Mouse (Mus musculus): ENCODE results near the gene Katnal1.

Katnal1 gene

GRCm38 (mm10) chr5:148924586-148924985 lies 4.5 kb downstream of the Katnal1 start:
- DNase-seq (ENCODE audit: low read depth) = no peak

DNA sequence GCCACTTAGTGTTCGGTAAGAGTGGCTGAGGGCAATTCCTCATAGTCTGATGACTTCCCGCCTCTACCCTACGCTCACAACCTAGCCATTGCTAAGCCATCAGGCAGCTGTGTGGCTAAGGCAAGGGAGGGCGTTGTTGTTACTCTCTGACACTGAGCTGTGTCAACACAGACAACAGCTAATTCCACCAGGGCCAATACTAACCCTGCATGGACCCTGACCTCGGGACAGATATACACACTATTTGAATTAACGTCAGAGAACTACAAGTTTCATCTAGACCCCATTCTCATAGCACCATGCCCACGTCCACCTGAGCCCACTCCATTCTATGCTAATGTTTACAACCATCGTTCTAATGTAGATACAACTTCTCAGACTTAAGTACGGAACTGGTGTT lies 5.1 kb downstream of the Katnal1 start:
- no peak for DNase-seq (ENCODE audit: low read depth)

DNA sequence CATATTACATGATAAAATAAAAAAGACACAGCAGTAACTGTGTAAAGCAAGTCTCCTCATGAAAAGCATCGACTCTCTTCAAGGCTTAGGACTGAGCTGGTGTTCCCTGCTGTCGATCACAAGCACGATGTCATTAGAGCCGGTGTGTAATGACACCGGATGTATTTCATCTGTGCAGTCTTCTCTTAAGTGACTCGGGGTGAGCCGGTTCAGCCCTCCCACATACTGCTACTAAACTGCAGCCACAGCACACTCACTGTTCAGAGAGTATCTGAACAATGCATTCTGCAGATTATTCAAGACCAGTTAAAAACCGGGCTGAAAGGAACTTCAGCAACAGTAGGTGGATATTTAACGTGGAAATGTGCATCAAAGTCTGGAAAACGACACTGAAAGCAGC lies 5.7 kb downstream of the Katnal1 start:
- DNase-seq (ENCODE audit: low read depth) = no peak

- DNase-seq (ENCODE audit: low read depth) = no peak
Measured at GRCm38 (mm10) chr5:148922773-148923172, 6.3 kb downstream of the Katnal1 start.

DNA sequence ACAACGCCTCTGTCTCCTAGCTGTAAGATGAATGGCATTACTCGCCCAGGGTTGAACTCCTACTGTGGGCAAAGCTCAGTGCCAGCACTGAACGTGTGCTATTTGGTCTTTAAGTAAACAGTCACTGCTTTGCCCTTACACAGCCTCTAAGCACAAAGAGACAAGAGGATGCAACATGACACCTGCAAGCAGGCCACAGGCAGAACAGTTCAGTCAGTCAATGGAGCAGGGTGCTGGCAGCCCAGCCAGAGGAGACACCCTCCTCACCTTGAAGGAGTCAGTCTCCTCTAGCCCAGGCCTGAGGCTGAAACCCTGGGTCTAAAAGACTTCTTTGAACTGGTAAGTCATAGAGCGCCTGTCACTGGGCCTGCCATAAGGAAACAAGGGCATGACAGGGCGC lies 11.1 kb downstream of the Katnal1 start:
- no peak for DNase-seq (ENCODE audit: low read depth)

GRCm38 (mm10) chr5:148916775-148917174 lies 12.3 kb downstream of the Katnal1 start:
- DNase-seq (ENCODE audit: low read depth) = no peak

- DNase-seq (ENCODE audit: low read depth) = no peak
Measured at GRCm38 (mm10) chr5:148912262-148912661, 16.9 kb downstream of the Katnal1 start.

- DNase-seq (ENCODE audit: low read depth) = no peak
Measured at GRCm38 (mm10) chr5:148910066-148910465, 19.1 kb downstream of the Katnal1 start.

DNA sequence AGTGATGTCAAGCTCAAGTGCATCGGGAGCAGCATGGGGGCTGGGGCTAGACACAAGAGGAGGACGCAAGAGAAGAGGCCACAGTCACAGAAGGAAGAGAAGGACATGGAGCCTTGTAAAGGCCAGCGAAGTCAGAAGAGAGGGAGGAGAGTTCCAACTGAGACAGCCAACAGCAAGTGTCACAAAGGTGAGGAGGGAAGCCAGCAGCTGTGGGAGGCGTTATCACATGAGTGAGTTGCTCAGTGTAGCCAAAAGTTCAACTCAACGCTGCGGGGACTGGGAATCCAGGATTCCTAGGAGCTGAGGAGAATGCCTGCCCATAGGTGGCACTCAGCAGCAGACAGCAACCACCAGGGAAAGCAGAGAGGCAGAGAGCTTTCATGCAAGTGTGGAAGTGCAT lies 19.7 kb downstream of the Katnal1 start:
- DNase-seq (ENCODE audit: low read depth) = no peak

- no peak for DNase-seq (ENCODE audit: low read depth)
Measured at GRCm38 (mm10) chr5:148909057-148909395, 20.1 kb downstream of the Katnal1 start.

DNA sequence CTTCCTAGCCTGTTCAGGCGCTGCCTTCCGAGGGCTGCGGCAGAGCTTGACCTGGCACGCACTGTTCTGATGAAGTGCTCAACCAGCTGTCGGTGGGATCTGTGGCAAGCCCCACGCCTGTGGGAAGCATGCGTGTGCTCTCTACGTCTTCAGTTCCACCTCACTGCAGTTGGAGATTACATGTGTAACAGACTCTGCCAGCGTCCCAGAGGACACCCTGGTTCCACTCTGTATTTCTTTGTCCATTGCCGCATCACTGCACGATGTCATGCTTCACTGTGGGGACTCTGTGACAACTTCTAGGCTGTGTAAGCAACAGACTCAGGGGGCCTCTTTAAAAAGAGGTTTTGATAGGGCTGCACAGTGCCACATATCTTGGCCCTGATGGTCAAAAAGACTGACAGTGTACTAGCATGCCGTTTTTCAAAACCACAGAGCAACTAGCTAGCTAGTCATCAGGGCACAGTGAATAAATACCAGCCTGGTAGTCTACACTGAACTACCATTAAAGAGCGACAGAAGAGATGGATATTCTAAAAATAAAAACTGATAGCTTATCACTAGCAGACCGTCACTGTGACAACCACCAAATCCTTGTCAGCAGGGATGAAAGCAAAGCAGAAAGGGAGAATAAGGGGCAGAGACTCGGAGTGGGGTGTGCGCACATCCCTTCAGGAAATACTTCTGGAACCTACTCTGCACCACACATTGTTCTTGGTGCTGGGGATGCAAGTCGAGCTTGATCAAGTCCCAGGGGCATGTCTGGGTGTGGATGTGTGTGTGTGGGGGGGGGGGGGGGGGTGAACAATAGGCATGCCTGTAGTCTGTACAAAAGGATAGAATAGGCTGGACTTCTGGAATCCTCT lies 20.7 kb downstream of the Katnal1 start:
- DNase-seq (ENCODE audit: low read depth) = no peak

DNA sequence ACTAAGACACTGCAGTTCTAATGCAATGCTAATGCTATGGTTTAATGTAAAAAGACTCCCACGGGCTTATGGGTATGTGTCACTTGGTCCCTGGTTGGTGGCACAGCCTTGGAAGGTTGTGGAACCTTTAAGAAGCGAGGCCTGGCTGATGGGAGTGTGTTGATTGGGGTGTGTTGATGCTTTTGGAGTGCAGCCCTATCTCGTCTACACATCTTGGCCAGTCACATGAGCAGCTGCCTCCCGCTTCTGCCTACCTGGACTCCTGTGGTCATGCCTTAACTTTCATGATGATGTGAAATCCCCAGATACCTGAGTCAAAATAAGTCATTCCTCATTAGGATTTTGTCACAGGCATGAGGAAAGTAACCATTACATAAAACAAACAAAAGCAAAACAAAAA lies 22.8 kb downstream of the Katnal1 start:
- DNase-seq (ENCODE audit: low read depth) = no peak

DNA sequence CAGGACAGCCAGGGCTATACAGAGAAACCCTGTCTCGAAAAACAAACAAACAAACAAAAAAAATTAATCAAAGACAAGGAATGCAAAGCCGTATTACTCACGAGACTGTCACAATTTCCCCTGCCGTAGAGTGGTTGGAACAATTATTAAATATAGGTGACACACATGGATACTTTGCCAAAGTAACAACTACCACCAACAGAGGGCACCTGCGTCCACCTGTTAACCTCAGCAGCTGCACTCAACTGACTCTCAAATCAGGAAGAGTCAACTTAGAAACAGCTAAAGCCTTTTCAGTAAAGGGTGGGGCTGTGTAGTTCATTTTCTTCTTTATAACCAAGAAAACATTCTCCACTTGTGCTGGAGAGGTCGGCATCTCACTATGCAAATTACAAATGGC lies 24.3 kb downstream of the Katnal1 start:
- DNase-seq (ENCODE audit: low read depth) = no peak

- DNase-seq (ENCODE audit: low read depth) = no peak
Measured at GRCm38 (mm10) chr5:148899361-148899760, 29.8 kb downstream of the Katnal1 start.

- DNase-seq (ENCODE audit: low read depth) = no peak
Measured at GRCm38 (mm10) chr5:148897941-148898417, 31.1 kb downstream of the Katnal1 start.

DNA sequence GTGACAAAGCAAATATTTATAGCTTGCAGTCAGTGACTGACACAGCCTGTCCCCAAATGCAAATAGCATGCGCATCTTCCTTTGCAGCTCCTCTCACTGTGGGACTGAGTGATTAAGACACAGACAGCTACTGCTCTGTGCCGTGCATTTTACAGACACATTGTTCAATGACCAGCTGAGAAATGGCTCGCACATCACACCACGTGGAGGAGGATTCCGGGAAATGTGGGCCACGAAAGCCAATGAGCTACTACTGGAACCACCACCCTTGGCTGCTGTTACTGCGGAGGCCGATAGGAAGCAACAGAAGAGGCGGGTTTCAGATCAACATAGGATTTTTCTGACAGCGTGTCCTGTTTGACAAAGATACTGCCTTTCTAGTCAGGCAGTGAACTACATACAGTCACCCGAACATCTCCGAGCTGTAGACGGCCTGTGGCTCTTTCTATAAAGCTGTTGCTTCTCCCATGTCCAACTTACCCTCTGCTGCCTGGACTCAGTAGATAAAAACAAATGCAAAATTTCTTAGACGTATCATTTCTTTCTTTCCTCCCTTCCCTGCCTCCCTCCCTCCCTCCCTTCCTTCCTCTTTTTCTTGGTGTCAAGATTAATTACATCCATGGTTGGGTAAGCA lies 31.9 kb downstream of the Katnal1 start:
- DNase-seq (ENCODE audit: low read depth) = peak; percentile 56

- DNase-seq (ENCODE audit: low read depth) = no peak
Measured at GRCm38 (mm10) chr5:148896515-148896914, 32.6 kb downstream of the Katnal1 start.

GRCm38 (mm10) chr5:148895833-148896232 lies 33.3 kb downstream of the Katnal1 start:
- no peak for DNase-seq (ENCODE audit: low read depth)

GRCm38 (mm10) chr5:148895034-148895433 lies 34.1 kb downstream of the Katnal1 start:
- DNase-seq (ENCODE audit: low read depth) = no peak

DNA sequence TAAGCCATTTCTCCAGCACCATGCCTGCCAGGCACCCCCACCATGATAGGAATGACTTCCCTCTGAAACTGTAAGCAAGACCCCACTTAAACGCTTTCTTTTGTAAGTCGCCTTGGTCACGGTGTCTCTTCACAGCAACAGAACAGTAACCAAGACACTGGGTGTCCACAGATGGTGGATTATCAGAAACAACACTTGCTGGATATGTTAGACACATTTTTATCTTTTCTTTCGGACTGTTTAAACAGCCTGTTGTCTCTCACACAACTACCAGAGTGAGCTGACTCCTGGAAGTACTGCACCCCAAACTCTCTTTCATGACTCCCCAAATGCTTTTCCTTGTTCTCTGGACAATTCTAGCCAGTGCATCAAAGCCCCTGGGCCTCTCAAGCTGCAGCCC lies 38.9 kb downstream of the Katnal1 start:
- no peak for DNase-seq (ENCODE audit: low read depth)

- no peak for DNase-seq (ENCODE audit: low read depth)
Measured at GRCm38 (mm10) chr5:148888032-148888431, 41.1 kb downstream of the Katnal1 start.

- DNase-seq (ENCODE audit: low read depth) = peak; percentile 54
Measured at GRCm38 (mm10) chr5:148885821-148886609, 43.1 kb downstream of the Katnal1 start.

DNA sequence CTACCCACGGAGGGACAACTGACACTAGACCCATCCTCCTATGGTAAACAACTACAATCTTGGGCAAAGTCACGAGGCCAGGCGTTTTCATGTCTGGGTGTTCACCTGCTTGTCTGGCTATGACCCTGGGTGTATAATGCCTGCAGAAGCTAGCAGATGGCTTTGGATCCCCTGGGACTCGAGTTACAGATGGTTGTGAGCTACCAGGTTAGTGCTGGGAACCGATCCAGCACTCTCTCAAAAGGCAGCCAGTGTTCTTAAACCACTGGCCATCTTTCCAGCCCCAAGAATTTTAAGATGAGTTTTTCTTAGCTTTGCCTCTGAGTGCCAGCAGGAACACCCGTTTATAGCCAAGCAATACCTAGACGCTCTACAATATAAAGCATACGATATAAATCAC lies 45.4 kb downstream of the Katnal1 start:
- no peak for DNase-seq (ENCODE audit: low read depth)

All from c-Kit-positive CD71-negative TER-119-negative erythroid progenitor cells, embryonic 14.5 days (primary cell).